Mouse (Mus musculus): ENCODE results near the gene Gm10647. TPM values are rescaled to one million over a fixed set of nuclear protein-coding genes. Genes with fewer than 3 reads are reported as not detected.
"Not testable (repeated sequence)": the region's sequence is repeated elsewhere in the genome, so short reads cannot be mapped to it uniquely, and the experiment has no call there.

Gene Gm10647
- polyA plus RNA-seq, 1 experiment from 2014 or later: 0.53 TPM

GRCm38 (mm10) chr9:66805951-66806350 lies 9.1 kb downstream of the Gm10647 start:
- not testable (repeated sequence) for H3K9me3 ChIP-seq; H3K36me3 ChIP-seq; DNase-seq (ENCODE audit: low spot score); H3K27ac ChIP-seq
- Histone ChIP-seq H3K4me3 (peak overlapping the region; percentile 49), H3K4me1 (peaks cover 12% of the 10 kb centered on the region), H3K27me3 (ENCODE audit: insufficient read depth, poor library complexity, severe bottlenecking) (peaks cover 45% of the 10 kb centered on the region)
- WGBS: 2% methylated on average over 31 of the region's 37 CpGs

- no peaks in the 10 kb centered on the region for H3K27me3 ChIP-seq (ENCODE audit: insufficient read depth, poor library complexity, severe bottlenecking)
- 21% methylated on average over 2 of the region's 2 CpGs for WGBS
- H3K4me3 ChIP-seq: no peak overlapping the region
- DNase-seq (ENCODE audit: low spot score): no peak
- H3K9me3 ChIP-seq: no peaks in the 10 kb centered on the region
- H3K27ac ChIP-seq: no peak overlapping the region
- no peaks in the 10 kb centered on the region for H3K36me3 ChIP-seq
- no peaks in the 10 kb centered on the region for H3K4me1 ChIP-seq
Observed at GRCm38 (mm10) chr9:66813392-66813791, 16.6 kb downstream of the Gm10647 start.

GRCm38 (mm10) chr9:66820996-66821395 lies 24.2 kb downstream of the Gm10647 start:
- no peaks in the 10 kb centered on the region for H3K9me3 ChIP-seq
- H3K27ac ChIP-seq: no peak overlapping the region
- no peaks in the 10 kb centered on the region for H3K36me3 ChIP-seq
- WGBS: 72% methylated on average over 5 of the region's 5 CpGs
- H3K4me1 ChIP-seq: no peaks in the 10 kb centered on the region
- no peaks in the 10 kb centered on the region for H3K27me3 ChIP-seq (ENCODE audit: insufficient read depth, poor library complexity, severe bottlenecking)
- DNase-seq (ENCODE audit: low spot score): no peak
- H3K4me3 ChIP-seq: no peak overlapping the region

GRCm38 (mm10) chr9:66822255-66822654 lies 25.4 kb downstream of the Gm10647 start:
- not testable (repeated sequence) for H3K4me3 ChIP-seq; H3K9me3 ChIP-seq; H3K27me3 ChIP-seq (ENCODE audit: insufficient read depth, poor library complexity, severe bottlenecking); H3K36me3 ChIP-seq; H3K27ac ChIP-seq; H3K4me1 ChIP-seq; DNase-seq (ENCODE audit: low spot score)
- 75% methylated on average over 1 of the region's 5 CpGs for WGBS

GRCm38 (mm10) chr9:66825990-66826389 lies 29.2 kb downstream of the Gm10647 start:
- no peaks in the 10 kb centered on the region for H3K27me3 ChIP-seq (ENCODE audit: insufficient read depth, poor library complexity, severe bottlenecking)
- 39% methylated on average over 1 of the region's 1 CpGs for WGBS
- DNase-seq (ENCODE audit: low spot score): no peak
- H3K36me3 ChIP-seq: no peaks in the 10 kb centered on the region
- H3K27ac ChIP-seq: no peak overlapping the region
- no peaks in the 10 kb centered on the region for H3K4me1 ChIP-seq
- H3K4me3 ChIP-seq: no peak overlapping the region
- H3K9me3 ChIP-seq: no peaks in the 10 kb centered on the region

GRCm38 (mm10) chr9:66832366-66832908 lies 35.6 kb downstream of the Gm10647 start:
- Histone ChIP-seq H3K27me3 (ENCODE audit: insufficient read depth, poor library complexity, severe bottlenecking) (0 out of 2 replicates have a peak, but pooled peaks cover 13% of the 10 kb centered on the region), H3K4me3 (no peak overlapping the region), H3K27ac (no peak overlapping the region), H3K4me1 (peaks cover 13% of the 10 kb centered on the region), H3K9me3 (no peaks in the 10 kb centered on the region), H3K36me3 (no peaks in the 10 kb centered on the region)
- WGBS: 49% methylated on average over 4 of the region's 4 CpGs
- no peak for DNase-seq (ENCODE audit: low spot score)

- peak overlapping the region; percentile 69 for H3K4me3 ChIP-seq
- 20% methylated on average over 7 of the region's 7 CpGs for WGBS
Observed at GRCm38 (mm10) chr9:66833851-66834250, 37.0 kb downstream of the Gm10647 start.

GRCm38 (mm10) chr9:66834318-66835096 lies 37.7 kb downstream of the Gm10647 start, which contains the start of gene Aph1c:
Gene Aph1c (minus strand): TSS chr9:66834726.
- peak; percentile 100 for DNase-seq (ENCODE audit: low spot score)
- Histone ChIP-seq H3K4me1 (peaks cover 13% of the 10 kb centered on the region), H3K27me3 (ENCODE audit: insufficient read depth, poor library complexity, severe bottlenecking) (0 out of 2 replicates have a peak, but pooled peaks cover 13% of the 10 kb centered on the region), H3K27ac (peak within 1 kb of the TSS; percentile 83), H3K4me3 (peak within 1 kb of the TSS; percentile 69), H3K36me3 (no peaks in the 10 kb centered on the region), H3K9me3 (no peaks in the 10 kb centered on the region)
- under 1% methylated on average over 58 of the region's 58 CpGs for WGBS

More at GRCm38 (mm10) chr9:66833851-66834250, 37.0 kb downstream of the Gm10647 start:
- Histone ChIP-seq H3K36me3 (no peaks in the 10 kb centered on the region), H3K9me3 (no peaks in the 10 kb centered on the region), H3K27me3 (ENCODE audit: insufficient read depth, poor library complexity, severe bottlenecking) (0 out of 2 replicates have a peak, but pooled peaks cover 13% of the 10 kb centered on the region), H3K4me1 (peaks cover 13% of the 10 kb centered on the region), H3K27ac (no peak overlapping the region)
- no peak for DNase-seq (ENCODE audit: low spot score)

- Histone ChIP-seq H3K27ac (peak overlapping the region; percentile 83), H3K36me3 (no peaks in the 10 kb centered on the region), H3K27me3 (ENCODE audit: insufficient read depth, poor library complexity, severe bottlenecking) (0 out of 2 replicates have a peak, but pooled peaks cover 13% of the 10 kb centered on the region), H3K9me3 (no peaks in the 10 kb centered on the region), H3K4me1 (peaks cover 13% of the 10 kb centered on the region), H3K4me3 (peak overlapping the region; percentile 69)
- DNase-seq (ENCODE audit: low spot score): no peak
- 0% methylated on average over 24 of the region's 24 CpGs for WGBS
Observed at GRCm38 (mm10) chr9:66835097-66835480, 38.2 kb downstream of the Gm10647 start.

GRCm38 (mm10) chr9:66846822-66847221 lies 50.0 kb downstream of the Gm10647 start:
- 89% methylated on average over 5 of the region's 5 CpGs for WGBS
- H3K36me3 ChIP-seq: peaks cover 15% of the 10 kb centered on the region
- no peak overlapping the region for H3K4me3 ChIP-seq
- peaks cover 13% of the 10 kb centered on the region for H3K4me1 ChIP-seq
- no peaks in the 10 kb centered on the region for H3K27me3 ChIP-seq (ENCODE audit: insufficient read depth, poor library complexity, severe bottlenecking)
- no peak for DNase-seq (ENCODE audit: low spot score)
- H3K27ac ChIP-seq: no peak overlapping the region
- no peaks in the 10 kb centered on the region for H3K9me3 ChIP-seq

Other genes with a start within 250 kb of the Gm10647 start
- gene Usp3, start 203.9 kb upstream of the Gm10647 start, polyA plus RNA-seq (2016; fragmentation: Nextera tagmentation; extraction: Ambion mirVana): 46.7 TPM in 2 replicates
- gene Car12, start 83.4 kb upstream of the Gm10647 start, polyA plus RNA-seq (2016; fragmentation: Nextera tagmentation; extraction: Ambion mirVana): 0.70 and 1.3 TPM in 2 replicates
- gene Aph1b, start 1.5 kb upstream of the Gm10647 start, polyA plus RNA-seq (2016; fragmentation: Nextera tagmentation; extraction: Ambion mirVana): 7.7 and 7.9 TPM in 2 replicates
- 1.5 and 2.4 TPM in 2 replicates for gene Aph1c, start 37.7 kb downstream of the Gm10647 start, polyA plus RNA-seq (2016; fragmentation: Nextera tagmentation; extraction: Ambion mirVana)
- gene Rab8b, start 122.6 kb downstream of the Gm10647 start, polyA plus RNA-seq (2016; fragmentation: Nextera tagmentation; extraction: Ambion mirVana): 21.1 and 21.3 TPM in 2 replicates
- 626 and 705 TPM in 2 replicates for gene Rps27l, start 149.0 kb downstream of the Gm10647 start, polyA plus RNA-seq (2016; fragmentation: Nextera tagmentation; extraction: Ambion mirVana)
- 10.1 and 11.4 TPM in 2 replicates for gene Lactb, start 178.4 kb downstream of the Gm10647 start, polyA plus RNA-seq (2016; fragmentation: Nextera tagmentation; extraction: Ambion mirVana)

All from heart, embryonic 10.5 days (tissue).